Mouse (Mus musculus): Measurements from ENCODE around the gene Rela. TPM values are rescaled to one million over a fixed set of nuclear protein-coding genes. Genes with fewer than 3 reads are reported as not detected.

Rela gene
- total and polyA plus RNA-seq, 3 experiments = 89.8 to 221 (median 149) TPM

Small RNAs within 50 kb of the gene (microRNA-seq; reads per million reads assigned to microRNA genes)
- 0 to 0.22 reads per million in 2 experiments for gene Mir6987

Other genes with a start within 250 kb of the Rela start
- 10 to 100 TPM; 72.2 to 88.9 TPM for gene Sart1, start 248.8 kb upstream of the Rela start, total RNA-seq (2021)
- 5.4 and 8.1 TPM in 2 replicates for gene Sart1, start 248.8 kb upstream of the Rela start, polyA plus RNA-seq (2012; rRNA removed)
- not detected for gene Tsga10ip, start 235.0 kb upstream of the Rela start, total RNA-seq (2021)
- not detected in 2 replicates for gene Tsga10ip, start 235.0 kb upstream of the Rela start, polyA plus RNA-seq (2012; rRNA removed)
- 100 to 1,000 TPM; 273 to 290 TPM for gene Drap1, start 212.5 kb upstream of the Rela start, total RNA-seq (2021)
- gene Drap1, start 212.5 kb upstream of the Rela start, polyA plus RNA-seq (2012; rRNA removed) = 127 and 159 TPM in 2 replicates
- 10 to 100 TPM; 48.8 to 53.3 TPM for gene AI837181, start 212.3 kb upstream of the Rela start, total RNA-seq (2021)
- 109 and 115 TPM in 2 replicates for gene AI837181, start 212.3 kb upstream of the Rela start, polyA plus RNA-seq (2012; rRNA removed)
- 1 to 10 TPM in 1 of 2 experiments, not detected in 1; 1.2 TPM for gene Fosl1, start 189.9 kb upstream of the Rela start, total RNA-seq (2021)
- gene Fosl1, start 189.9 kb upstream of the Rela start, polyA plus RNA-seq (2012; rRNA removed) = 0.06 and 0.16 TPM in 2 replicates
- gene Ccdc85b, start 179.6 kb upstream of the Rela start, total RNA-seq (2021) = 10 to 100 TPM in 1 of 2 experiments, 1 to 10 TPM in 1; 3.5 to 10.5 TPM
- gene Ccdc85b, start 179.6 kb upstream of the Rela start, polyA plus RNA-seq (2012; rRNA removed) = 13.5 and 13.9 TPM in 2 replicates
- gene Fibp, start 176.9 kb upstream of the Rela start, total RNA-seq (2021) = 10 to 100 TPM; 85.1 to 94.8 TPM
- gene Fibp, start 176.9 kb upstream of the Rela start, polyA plus RNA-seq (2012; rRNA removed) = 89.9 and 95.9 TPM in 2 replicates
- under 1 TPM; 0.75 to 0.79 TPM for gene Ctsw, start 169.0 kb upstream of the Rela start, total RNA-seq (2021)
- 0.71 and 1.1 TPM in 2 replicates for gene Ctsw, start 169.0 kb upstream of the Rela start, polyA plus RNA-seq (2012; rRNA removed)
- gene Efemp2, start 163.5 kb upstream of the Rela start, total RNA-seq (2021) = 100 to 1,000 TPM in 1 of 2 experiments, 10 to 100 TPM in 1; 49.7 to 107 TPM
- 112 and 116 TPM in 2 replicates for gene Efemp2, start 163.5 kb upstream of the Rela start, polyA plus RNA-seq (2012; rRNA removed)
- gene Mus81, start 149.1 kb upstream of the Rela start, total RNA-seq (2021) = 10 to 100 TPM; 23.2 to 24.9 TPM
- 39.5 and 45.7 TPM in 2 replicates for gene Mus81, start 149.1 kb upstream of the Rela start, polyA plus RNA-seq (2012; rRNA removed)
- 100 to 1,000 TPM; 732 to 783 TPM for gene Cfl1, start 147.0 kb upstream of the Rela start, total RNA-seq (2021)
- 308 and 311 TPM in 2 replicates for gene Cfl1, start 147.0 kb upstream of the Rela start, polyA plus RNA-seq (2012; rRNA removed)
- gene 1700020D05Rik, start 133.7 kb upstream of the Rela start, total RNA-seq (2021) = 1 to 10 TPM in 1 of 2 experiments, under 1 TPM in 1; 0.86 to 1.1 TPM
- gene 1700020D05Rik, start 133.7 kb upstream of the Rela start, polyA plus RNA-seq (2012; rRNA removed) = 1.0 and 1.2 TPM in 2 replicates
- 10 to 100 TPM; 12.2 to 14.1 TPM for gene Snx32, start 126.9 kb upstream of the Rela start, total RNA-seq (2021)
- 13.0 and 15.0 TPM in 2 replicates for gene Snx32, start 126.9 kb upstream of the Rela start, polyA plus RNA-seq (2012; rRNA removed)
- gene Ovol1, start 76.8 kb upstream of the Rela start, total RNA-seq (2021) = not detected
- gene Ovol1, start 76.8 kb upstream of the Rela start, polyA plus RNA-seq (2012; rRNA removed) = not detected in 2 replicates
- gene Ap5b1, start 69.5 kb upstream of the Rela start, total RNA-seq (2021) = 1 to 10 TPM; 8.4 to 9.4 TPM
- gene Ap5b1, start 69.5 kb upstream of the Rela start, polyA plus RNA-seq (2012; rRNA removed) = 12.8 and 16.8 TPM in 2 replicates
- 100 to 1,000 TPM; 109 to 147 TPM for gene Rnaseh2c, start 35.6 kb upstream of the Rela start, total RNA-seq (2021)
- gene Rnaseh2c, start 35.6 kb upstream of the Rela start, polyA plus RNA-seq (2012; rRNA removed) = 97.9 and 99.7 TPM in 2 replicates
- 10 to 100 TPM; 75.5 to 76.9 TPM for gene Kat5, start 27.2 kb upstream of the Rela start, total RNA-seq (2021)
- gene Kat5, start 27.2 kb upstream of the Rela start, polyA plus RNA-seq (2012; rRNA removed) = 43.8 and 54.1 TPM in 2 replicates
- 10 to 100 TPM; 39.8 to 62.1 TPM for gene Sipa1, start 26.2 kb downstream of the Rela start, total RNA-seq (2021)
- gene Sipa1, start 26.2 kb downstream of the Rela start, polyA plus RNA-seq (2012; rRNA removed) = 165 and 177 TPM in 2 replicates
- gene Map3k11, start 51.3 kb downstream of the Rela start, total RNA-seq (2021) = 10 to 100 TPM; 42.6 to 44.2 TPM
- gene Map3k11, start 51.3 kb downstream of the Rela start, polyA plus RNA-seq (2012; rRNA removed) = 102 and 104 TPM in 2 replicates
- 10 to 100 TPM; 88.9 to 90.8 TPM for gene Pcnx3, start 51.4 kb downstream of the Rela start, total RNA-seq (2021)
- gene Pcnx3, start 51.4 kb downstream of the Rela start, polyA plus RNA-seq (2012; rRNA removed) = 330 and 358 TPM in 2 replicates
- gene Kcnk7, start 66.9 kb downstream of the Rela start, total RNA-seq (2021) = not detected
- not detected in 2 replicates for gene Kcnk7, start 66.9 kb downstream of the Rela start, polyA plus RNA-seq (2012; rRNA removed)
- gene Ehbp1l1, start 88.8 kb downstream of the Rela start, total RNA-seq (2021) = 10 to 100 TPM; 30.3 to 31.6 TPM
- gene Ehbp1l1, start 88.8 kb downstream of the Rela start, polyA plus RNA-seq (2012; rRNA removed) = 47.6 and 49.2 TPM in 2 replicates
- gene Fam89b, start 92.2 kb downstream of the Rela start, total RNA-seq (2021) = 10 to 100 TPM; 58.1 to 68.4 TPM
- 443 and 466 TPM in 2 replicates for gene Fam89b, start 92.2 kb downstream of the Rela start, polyA plus RNA-seq (2012; rRNA removed)
- 100 to 1,000 TPM; 174 to 246 TPM for gene Ltbp3, start 103.4 kb downstream of the Rela start, total RNA-seq (2021)
- 737 and 768 TPM in 2 replicates for gene Ltbp3, start 103.4 kb downstream of the Rela start, polyA plus RNA-seq (2012; rRNA removed)
- gene Scyl1, start 133.9 kb downstream of the Rela start, total RNA-seq (2021) = 100 to 1,000 TPM; 106 to 109 TPM
- gene Scyl1, start 133.9 kb downstream of the Rela start, polyA plus RNA-seq (2012; rRNA removed) = 119 and 125 TPM in 2 replicates
- 10 to 100 TPM; 41.2 to 51.4 TPM for gene Frmd8, start 237.8 kb downstream of the Rela start, total RNA-seq (2021)
- gene Frmd8, start 237.8 kb downstream of the Rela start, polyA plus RNA-seq (2012; rRNA removed) = 27.8 and 36.4 TPM in 2 replicates
- gene Slc25a45, start 240.3 kb downstream of the Rela start, total RNA-seq (2021) = 10 to 100 TPM; 15.5 to 36.2 TPM
- gene Slc25a45, start 240.3 kb downstream of the Rela start, polyA plus RNA-seq (2012; rRNA removed) = 42.4 and 44.6 TPM in 2 replicates